Mouse (Mus musculus) G1E (cell line): ENCODE results near the gene Rev1.

Source experiments
- CTCF ChIP-seq: IDR thresholded peaks from 2 replicates; pipeline ENCODE4 v1.5.1; 2012; ENCODE audit warnings: low read depth, low read length, inconsistent platforms, mixed read lengths
- GATA1 ChIP-seq: IDR thresholded peaks from 2 replicates; pipeline ENCODE4 v1.6.1; 2012; ENCODE audit warnings: borderline replicate concordance, low read length, inconsistent platforms, mixed read lengths
- GATA2 ChIP-seq: IDR thresholded peaks from 2 replicates; pipeline ENCODE4 v1.6.1; 2012; ENCODE audit warnings: low read depth, low read length, inconsistent platforms, borderline replicate concordance
- POLR2AphosphoS5 ChIP-seq: IDR thresholded peaks from 2 replicates; pipeline ENCODE4 v1.6.1; 2012; ENCODE audit warnings: low read depth, low read length, inconsistent platforms; ENCODE audit not compliant: insufficient replicate concordance

DNA sequence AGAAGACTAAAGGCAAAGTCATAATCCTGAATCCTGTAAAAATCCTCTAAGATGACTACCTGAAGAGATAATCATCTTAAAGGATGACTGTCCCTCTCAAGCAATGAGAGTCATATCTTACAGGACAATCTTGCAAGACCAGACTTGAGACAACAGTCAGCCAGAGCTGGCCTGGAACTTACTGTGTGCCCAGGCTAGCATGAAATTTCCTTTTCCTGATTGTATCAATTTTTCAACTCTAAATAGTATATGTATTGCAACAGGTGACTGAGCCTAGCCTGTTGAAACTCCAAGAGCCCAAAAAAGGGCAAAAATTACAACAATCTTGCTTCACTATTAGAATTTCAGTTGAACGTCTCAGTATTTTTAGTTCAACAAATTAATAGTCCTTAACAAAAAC lies 26.4 kb downstream of the Rev1 start:
- no peak for TF ChIP-seq CTCF
- TF ChIP-seq POLR2AphosphoS5, result no peak
- no peak for TF ChIP-seq GATA2
- TF ChIP-seq GATA1, result no peak
